Mouse (Mus musculus) Patski (cell line): ENCODE measurements around the gene Eps8. TPM values are rescaled to one million over a fixed set of nuclear protein-coding genes. Genes with fewer than 3 reads are reported as not detected.

Experiments
- ATAC-seq: fragments of 100-300 bp; one replicate; pipeline ENCODE4 v1.8.0; 2021
- CTCF ChIA-PET: fragments of 350-600 bp; sonication (Branson Sonifier 250); formaldehyde crosslinking; loops from one replicate; lab custom pipeline; 2022; ENCODE audit warnings: inconsistent platforms; lab: Charles Lee
- POLR2A ChIA-PET: fragments of 350-600 bp; sonication (Branson Sonifier 250); formaldehyde crosslinking; loops from one replicate; lab custom pipeline; 2022; ENCODE audit warnings: antibody characterized with exemption, inconsistent platforms; lab: Charles Lee
- DNase-seq: peaks from one replicate; pipeline ENCODE4 v3.0.0-alpha.2; 2011; ENCODE audit warnings: low read depth, low spot score
- H3K27me3 ChIP-seq: fragments of 371-371 bp; one replicate; pipeline ENCODE4 v1.5.1; 2021
- CTCF ChIP-seq: fragments of 100-300 bp; IDR thresholded peaks from one replicate; pipeline ENCODE4 v1.5.1; 2021
- in situ Hi-C: fragments of 300-500 bp; cut with MboI; formaldehyde crosslinking; loops from 3 replicates; pipeline ENCODE4 v1.11.1; 2018; ENCODE audit warnings: low pct_unique_long_range_greater_than_20kb, mixed read lengths
- polyA plus RNA-seq: library from polyadenylated mRNA; unstranded; gene quantifications from one replicate; pipeline ENCODE4 v1.2.3, GENCODE M21; 2021

Eps8 gene
- polyA plus RNA-seq, 1 experiment from 2014 or later = 27.0 TPM

- no peak for TF ChIP-seq CTCF
- POLR2A ChIA-PET = no interaction called here
- ATAC-seq (no peak), DNase-seq (no peak)
- CTCF ChIA-PET = interaction anchor here (1.6 to 1.7 kb wide), 2 partner anchors 20 to 55 kb away, joined by 3 to 4 read pairs; no protein-coding TSS in a partner anchor
- in situ Hi-C loops = no loop called here
- H3K27me3 ChIP-seq = no peaks in the 10 kb centered on the region
Measured at GRCm38 (mm10) chr6:137667665-137668064, 13.0 kb upstream of the Eps8 start.

- CTCF ChIA-PET = no interaction called here
- ATAC-seq = no peak
- H3K27me3 ChIP-seq = no peaks in the 10 kb centered on the region
- POLR2A ChIA-PET = no interaction called here
- in situ Hi-C loops = no loop called here
- DNase-seq = no peak
- no peak for TF ChIP-seq CTCF
Measured at GRCm38 (mm10) chr6:137664936-137665335, 10.3 kb upstream of the Eps8 start.

GRCm38 (mm10) chr6:137661583-137662365, 7.1 kb upstream of the Eps8 start:
- in situ Hi-C loops = no loop called here
- POLR2A ChIA-PET = interaction anchor here (0.6 kb wide), 1 partner anchor 473 kb away, joined by 3 read pairs; no protein-coding TSS in a partner anchor
- ATAC-seq (no peak), DNase-seq (no peak)
- H3K27me3 ChIP-seq = no peaks in the 10 kb centered on the region
- CTCF ChIA-PET = interaction anchor here (1.0 to 1.7 kb wide), 4 partner anchors 10 to 247 kb away, joined by 3 to 7 read pairs (median 4); no protein-coding TSS in a partner anchor
- TF ChIP-seq CTCF = no peak

- ChIA-PET POLR2A (no interaction called here), CTCF (no interaction called here)
- in situ Hi-C loops = no loop called here
- no peak for ATAC-seq
- peak; percentile 71 for TF ChIP-seq CTCF
- no peaks in the 10 kb centered on the region for H3K27me3 ChIP-seq
- no peak for DNase-seq
Measured at GRCm38 (mm10) chr6:137658426-137659088, 3.9 kb upstream of the Eps8 start.

GRCm38 (mm10) chr6:137657203-137657602, 2.5 kb upstream of the Eps8 start:
- in situ Hi-C loops = no loop called here
- ChIA-PET POLR2A (no interaction called here), CTCF (no interaction called here)
- DNase-seq = no peak
- no peak for ATAC-seq
- H3K27me3 ChIP-seq = no peaks in the 10 kb centered on the region
- TF ChIP-seq CTCF = no peak

GRCm38 (mm10) chr6:137649528-137649927, 5.1 kb downstream of the Eps8 start:
- DNase-seq = no peak
- CTCF ChIA-PET = interaction anchor here (1.5 kb wide), 2 partner anchors 38 to 66 kb away, joined by 3 read pairs; no protein-coding TSS in a partner anchor
- no peak for TF ChIP-seq CTCF
- ATAC-seq = peak; percentile 9
- POLR2A ChIA-PET = no interaction called here
- in situ Hi-C loops = loop anchor here (5.0 kb wide), 2 partner anchors 78 to 182 kb away; no protein-coding TSS in a partner anchor
- no peaks in the 10 kb centered on the region for H3K27me3 ChIP-seq

- ChIA-PET CTCF (no interaction called here), POLR2A (no interaction called here)
- no peaks in the 10 kb centered on the region for H3K27me3 ChIP-seq
- in situ Hi-C loops = loop anchor here (5.0 kb wide), 2 partner anchors 78 to 182 kb away; no protein-coding TSS in a partner anchor
- peak; percentile 74 for TF ChIP-seq CTCF
- ATAC-seq (peak; percentile 83), DNase-seq (peak; percentile 9)
Measured at GRCm38 (mm10) chr6:137649068-137649480, 5.6 kb downstream of the Eps8 start.

- DNase-seq (no peak), ATAC-seq (peak; percentile 47)
- H3K27me3 ChIP-seq = no peaks in the 10 kb centered on the region
- POLR2A ChIA-PET = no interaction called here
- in situ Hi-C loops = loop anchor here (5.0 kb wide), 2 partner anchors 79 to 181 kb away; no protein-coding TSS in a partner anchor
- CTCF ChIA-PET = no interaction called here
- TF ChIP-seq CTCF = no peak
Measured at GRCm38 (mm10) chr6:137648110-137649067, 6.3 kb downstream of the Eps8 start.

GRCm38 (mm10) chr6:137647646-137648045, 7.0 kb downstream of the Eps8 start:
- ATAC-seq = no peak
- ChIA-PET POLR2A (no interaction called here), CTCF (interaction anchor here (1.3 kb wide), 1 partner anchor 80 kb away, joined by 4 read pairs; no protein-coding TSS in a partner anchor)
- DNase-seq = no peak
- no peak for TF ChIP-seq CTCF
- in situ Hi-C loops = loop anchor here (5.0 kb wide), 2 partner anchors 80 to 180 kb away; no protein-coding TSS in a partner anchor
- H3K27me3 ChIP-seq = no peaks in the 10 kb centered on the region
